Mouse (Mus musculus) stomach, postnatal 0 days (tissue): ENCODE results near the gene Gm10065. TPM values are rescaled to one million over a fixed set of nuclear protein-coding genes. Genes with fewer than 3 reads are reported as not detected.
"Not testable (repeated sequence)": the region's sequence is repeated elsewhere in the genome, so short reads cannot be mapped to it uniquely, and the experiment has no call there.

ENCODE experiments used
- ATAC-seq: fragments of 200-750 bp; cut with Nextera tagmentation; 2 replicates; pipeline ENCODE4 v1.8.0; 2017; ENCODE audit not compliant: low FRiP score, low TSS enrichment
- DNase-seq: peaks from one replicate; pipeline ENCODE4 v3.0.0-alpha.2; 2016; ENCODE audit warnings: low spot score
- H3K27ac ChIP-seq: fragments of 300-500 bp; sonication (generic); replicated peaks from 2 replicates; pipeline ENCODE4 v1.5.1; 2014; ENCODE audit warnings: mild to moderate bottlenecking, control low read depth
- H3K27me3 ChIP-seq: fragments of 300-500 bp; sonication (generic); 2 replicates; pipeline ENCODE4 v1.6.1; 2014; ENCODE audit warnings: low read length; ENCODE audit not compliant: control insufficient read depth, insufficient read depth
- H3K36me3 ChIP-seq: fragments of 300-500 bp; sonication (generic); 2 replicates; pipeline ENCODE4 v1.6.1; 2014; ENCODE audit warnings: low read length, mixed read lengths; ENCODE audit not compliant: control insufficient read depth, insufficient read depth
- H3K4me1 ChIP-seq: fragments of 300-500 bp; sonication (generic); replicated peaks from 2 replicates; pipeline ENCODE4 v1.6.1; 2014; ENCODE audit warnings: antibody characterized with exemption; ENCODE audit not compliant: control insufficient read depth, insufficient read depth
- H3K4me2 ChIP-seq: fragments of 300-500 bp; sonication (generic); replicated peaks from 2 replicates; pipeline ENCODE4 v1.6.1; 2014; ENCODE audit warnings: low read depth, mild to moderate bottlenecking, control low read depth, moderate library complexity
- H3K4me3 ChIP-seq: fragments of 300-500 bp; sonication (generic); 2 replicates; pipeline ENCODE4 v1.5.1; 2014; ENCODE audit warnings: low read depth, low read length, control low read depth
- H3K9ac ChIP-seq: fragments of 300-500 bp; sonication (generic); 2 replicates; pipeline ENCODE4 v1.6.1; 2014; ENCODE audit warnings: mild to moderate bottlenecking, low read length, control low read depth, mixed read lengths
- H3K9me3 ChIP-seq: fragments of 300-500 bp; sonication (generic); 2 replicates; pipeline ENCODE4 v1.6.1; 2016; ENCODE audit warnings: low read length; ENCODE audit not compliant: control insufficient read depth
- CTCF ChIP-seq: IDR thresholded peaks from 2 replicates; pipeline ENCODE4 v1.5.1; 2016; ENCODE audit warnings: antibody characterized with exemption, low read depth, mild to moderate bottlenecking, moderate library complexity
- EP300 ChIP-seq: optimal IDR thresholded peaks from 2 replicates; pipeline ENCODE3; 2016; ENCODE audit warnings: antibody characterized with exemption
- WGBS: fragments of 180-500 bp; shearing (Covaris S2); extraction: QIAGEN DNeasy Blood & Tissue Kit; methylation state at CpG from one replicate; pipeline ENCODE4 v1.1.7; 2014; 5-methylcytosine and 5-hydroxymethylcytosine counted together
- polyA plus RNA-seq: library from polyadenylated mRNA; unstranded; fragments of >200 nt; fragmentation: Nextera tagmentation; extraction: Ambion mirVana; gene quantifications from 2 replicates; pipeline ENCODE4 v1.2.1, GENCODE M21; 2015

The Gm10065 gene
- not detected in 2 replicates for polyA plus RNA-seq

GRCm38 (mm10) chr13:21478759-21479670, at the start of gene Gm10065, which contains the start of gene Zkscan4:
TSS of gene Gm10065 (minus strand) at chr13:21479441.
TSS of gene Zkscan4 (plus strand) at chr13:21478907.
- ATAC-seq = peak; percentile 89
- Histone ChIP-seq H3K9ac (peak within 1 kb of the TSS; percentile 59), H3K27ac (peak within 1 kb of the TSS; percentile 80), H3K4me3 (peak within 1 kb of the TSS; percentile 51), H3K4me2 (peak within 1 kb of the TSS; percentile 58)
- 2% methylated on average over 27 of the region's 31 CpGs for WGBS
- not testable (repeated sequence) for H3K9me3 ChIP-seq, H3K36me3 ChIP-seq, H3K4me1 ChIP-seq, H3K27me3 ChIP-seq
- DNase-seq = peak; percentile 78
- TF ChIP-seq CTCF = peak; percentile 53

DNA sequence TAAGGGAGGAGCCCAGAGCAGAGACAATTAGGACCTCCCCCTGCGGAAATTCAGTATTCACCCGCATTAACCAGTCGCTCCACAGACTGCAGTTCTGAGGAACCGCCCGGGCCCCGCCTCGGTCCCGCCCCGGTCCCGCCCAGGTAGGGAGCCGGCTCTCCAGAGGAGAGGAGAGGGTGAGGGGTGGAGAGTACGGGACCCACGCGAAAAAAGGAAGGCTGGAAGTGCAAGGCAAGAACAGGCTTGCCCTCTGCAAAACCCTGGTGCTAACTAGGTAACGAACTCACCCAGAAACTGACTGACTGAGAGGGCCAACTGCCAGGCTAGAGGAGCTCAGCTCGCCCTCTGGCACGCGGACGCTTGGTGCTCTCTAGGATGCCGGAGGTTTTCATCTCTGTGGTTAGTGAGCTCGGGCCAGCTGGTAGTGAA, 27.0 kb upstream of the Gm10065 start:
- peak; percentile 100 for ATAC-seq
- H3K9ac ChIP-seq = peak overlapping the region; percentile 43
- WGBS = under 1% methylated on average over 21 of the region's 21 CpGs
- H3K27ac ChIP-seq = peak overlapping the region; percentile 73; the same call in 1 of the 2 replicates
- H3K4me1 ChIP-seq = no peaks in the 10 kb centered on the region
- H3K27me3 ChIP-seq = no peaks in the 10 kb centered on the region
- peak overlapping the region; percentile 48 for H3K4me3 ChIP-seq
- peak; percentile 93 for DNase-seq
- no peaks in the 10 kb centered on the region for H3K36me3 ChIP-seq
- H3K4me2 ChIP-seq = peak overlapping the region; percentile 35
- TF ChIP-seq EP300 = no peak
- no peak for TF ChIP-seq CTCF
- no peaks in the 10 kb centered on the region for H3K9me3 ChIP-seq

GRCm38 (mm10) chr13:21502296-21502695, 23.1 kb upstream of the Gm10065 start:
- WGBS = 86% methylated on average over 5 of the region's 5 CpGs
- H3K9me3 ChIP-seq = no peaks in the 10 kb centered on the region
- H3K27me3 ChIP-seq = no peaks in the 10 kb centered on the region
- DNase-seq (no peak), ATAC-seq (no peak)
- no peaks in the 10 kb centered on the region for H3K36me3 ChIP-seq
- TF ChIP-seq EP300 (no peak), CTCF (no peak)
- no peak overlapping the region for H3K4me3 ChIP-seq
- no peak overlapping the region for H3K9ac ChIP-seq
- H3K4me1 ChIP-seq = no peaks in the 10 kb centered on the region
- no peak overlapping the region for H3K27ac ChIP-seq
- no peak overlapping the region for H3K4me2 ChIP-seq

- H3K36me3 ChIP-seq, H3K27ac ChIP-seq, H3K27me3 ChIP-seq, H3K9me3 ChIP-seq, H3K4me3 ChIP-seq, ATAC-seq, H3K4me1 ChIP-seq, H3K9ac ChIP-seq, H3K4me2 ChIP-seq, DNase-seq: not testable (repeated sequence)
- WGBS = 95% methylated on average over 17 of the region's 17 CpGs
Measured at GRCm38 (mm10) chr13:21501182-21501581, 21.9 kb upstream of the Gm10065 start, which contains the start of gene Gm11273. TSS of gene Gm11273 (minus strand) at chr13:21501418.

GRCm38 (mm10) chr13:21495080-21495479, 15.8 kb upstream of the Gm10065 start, which contains the start of gene AK157302:
TSS of gene AK157302 (plus strand) at chr13:21495223.
- Histone ChIP-seq H3K9me3 (no peaks in the 10 kb centered on the region), H3K4me3 (no peak within 1 kb of the TSS), H3K36me3 (no peaks in the 10 kb centered on the region), H3K27me3 (no peaks in the 10 kb centered on the region), H3K9ac (no peak within 1 kb of the TSS), H3K4me1 (no peaks in the 10 kb centered on the region), H3K4me2 (no peak within 1 kb of the TSS), H3K27ac (no peak within 1 kb of the TSS)
- ATAC-seq (no peak), DNase-seq (no peak)
- TF ChIP-seq CTCF = no peak
- TF ChIP-seq EP300 = no peak
- WGBS = 94% methylated on average over 21 of the region's 21 CpGs

- DNase-seq = no peak
- no peak overlapping the region for H3K27ac ChIP-seq
- no peak overlapping the region for H3K9ac ChIP-seq
- ATAC-seq = no peak
- TF ChIP-seq CTCF (no peak), EP300 (no peak)
- no peak overlapping the region for H3K4me3 ChIP-seq
- 75% methylated on average over 5 of the region's 5 CpGs for WGBS
- no peaks in the 10 kb centered on the region for H3K4me1 ChIP-seq
- no peak overlapping the region for H3K4me2 ChIP-seq
- no peaks in the 10 kb centered on the region for H3K9me3 ChIP-seq
- no peaks in the 10 kb centered on the region for H3K36me3 ChIP-seq
- no peaks in the 10 kb centered on the region for H3K27me3 ChIP-seq
Measured at GRCm38 (mm10) chr13:21492847-21493246, 13.6 kb upstream of the Gm10065 start.
